Mouse (Mus musculus): ENCODE results near the gene Ivd.

DNA sequence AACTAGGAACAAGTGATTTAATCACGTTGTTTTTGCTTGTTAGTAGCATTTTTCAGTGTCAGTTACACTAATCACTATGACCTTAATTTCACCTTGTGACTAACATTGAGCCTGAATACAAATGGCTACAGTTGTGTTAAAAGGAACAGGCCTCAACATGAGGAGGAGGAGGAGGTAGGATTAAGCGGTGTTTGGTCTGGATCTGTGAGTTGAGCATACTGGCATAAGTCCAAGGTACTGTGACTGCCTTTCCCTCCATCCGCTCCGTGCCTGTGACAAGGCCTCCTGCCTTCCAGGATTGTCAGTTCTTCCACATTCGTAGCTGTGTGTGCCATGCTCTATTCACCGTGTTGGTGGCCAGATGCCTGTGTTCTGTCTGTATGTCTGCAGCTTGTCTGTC lies 26.6 kb upstream of the Ivd start:
- TF ChIP-seq CTCF (IDR thresholded peaks at IDR 0.05): no peak
- TF ChIP-seq EP300 (IDR thresholded peaks at IDR 0.05): no peak

Data from lung, postnatal 0 days (tissue).